Mouse (Mus musculus) midbrain, embryonic 16.5 days (tissue): ENCODE data around the gene Prim2. TPM values are rescaled to one million over a fixed set of nuclear protein-coding genes. Genes with fewer than 3 reads are reported as not detected.
"Not testable (repeated sequence)": the region's sequence is repeated elsewhere in the genome, so short reads cannot be mapped to it uniquely, and the experiment has no call there.

ENCODE experiments used
- ATAC-seq: fragments of 200-750 bp; cut with Nextera tagmentation; 2 replicates; pipeline ENCODE4 v1.8.0; 2017; ENCODE audit warnings: moderate TSS enrichment
- H3K27ac ChIP-seq: fragments of 300-500 bp; sonication (generic); 2 replicates; pipeline ENCODE4 v1.5.1; 2014; ENCODE audit warnings: mild to moderate bottlenecking, low read length, mixed read lengths
- H3K27me3 ChIP-seq: fragments of 300-500 bp; sonication (generic); 2 replicates; pipeline ENCODE4 v1.6.1; 2014; ENCODE audit warnings: low read depth, low read length, mixed read lengths; ENCODE audit not compliant: control insufficient read depth, insufficient read depth
- H3K36me3 ChIP-seq: fragments of 300-500 bp; sonication (generic); 2 replicates; pipeline ENCODE4 v1.6.1; 2014; ENCODE audit warnings: mild to moderate bottlenecking, low read length, moderate library complexity, mixed read lengths; ENCODE audit not compliant: control insufficient read depth, insufficient read depth
- H3K4me1 ChIP-seq: fragments of 300-500 bp; sonication (generic); 2 replicates; pipeline ENCODE4 v1.6.1; 2014; ENCODE audit warnings: mild to moderate bottlenecking, low read length, mixed read lengths; ENCODE audit not compliant: control insufficient read depth, insufficient read depth
- H3K4me2 ChIP-seq: fragments of 300-500 bp; sonication (generic); 2 replicates; pipeline ENCODE4 v1.6.1; 2014; ENCODE audit warnings: mild to moderate bottlenecking, low read length, mixed read lengths
- H3K4me3 ChIP-seq: fragments of 300-500 bp; sonication (generic); 2 replicates; pipeline ENCODE4 v1.5.1; 2014; ENCODE audit warnings: low read depth, mild to moderate bottlenecking, low read length, moderate library complexity, mixed read lengths
- H3K9ac ChIP-seq: fragments of 300-500 bp; sonication (generic); 2 replicates; pipeline ENCODE4 v1.6.1; 2014; ENCODE audit warnings: low read depth, low read length, mixed read lengths
- H3K9me3 ChIP-seq: fragments of 300-500 bp; sonication (generic); replicated peaks from 2 replicates; pipeline ENCODE4 v1.6.1; 2014; ENCODE audit warnings: mild to moderate bottlenecking, low read length, mixed read lengths; ENCODE audit not compliant: control insufficient read depth, poor library complexity, severe bottlenecking
- WGBS: fragments of 180-500 bp; shearing (Covaris S2); extraction: QIAGEN DNeasy Blood & Tissue Kit; methylation state at CpG from one replicate; pipeline ENCODE4 v1.1.7; 2014; 5-methylcytosine and 5-hydroxymethylcytosine counted together
- polyA plus RNA-seq: library from polyadenylated mRNA; unstranded; fragments of >200 nt; fragmentation: Nextera tagmentation; extraction: Ambion mirVana; gene quantifications from 2 replicates; pipeline ENCODE4 v1.2.1, GENCODE M21; 2015

The Prim2 gene
- polyA plus RNA-seq, 1 experiment from 2014 or later = 21.4 TPM

DNA sequence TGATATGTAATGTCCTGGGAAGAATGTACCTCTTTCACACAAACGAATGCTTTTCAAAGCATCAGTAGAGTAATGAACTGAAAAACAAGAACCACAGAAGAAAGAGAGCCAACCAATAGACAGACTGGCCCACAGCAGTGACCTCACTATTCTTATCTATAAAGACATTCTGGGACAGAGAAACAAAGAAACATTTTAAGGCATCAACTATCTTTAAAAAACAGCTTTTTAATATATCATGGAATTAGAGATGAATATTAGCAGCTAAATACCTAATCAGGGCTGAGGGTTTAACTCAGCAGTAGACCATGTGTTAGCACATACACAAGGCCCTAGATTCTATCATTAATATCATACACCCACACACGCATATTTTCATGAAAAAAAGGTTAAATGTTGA is 42.5 kb downstream of the Prim2 start:
- Histone ChIP-seq H3K27me3 (no peaks in the 10 kb centered on the region), H3K4me2 (no peak overlapping the region), H3K9ac (no peak overlapping the region), H3K4me3 (no peak overlapping the region), H3K9me3 (no peaks in the 10 kb centered on the region), H3K27ac (no peak overlapping the region), H3K36me3 (peaks cover 5% of the 10 kb centered on the region; the same call in 1 of the 2 replicates), H3K4me1 (no peaks in the 10 kb centered on the region)
- 89% methylated on average over 2 of the region's 2 CpGs for WGBS
- ATAC-seq = no peak

DNA sequence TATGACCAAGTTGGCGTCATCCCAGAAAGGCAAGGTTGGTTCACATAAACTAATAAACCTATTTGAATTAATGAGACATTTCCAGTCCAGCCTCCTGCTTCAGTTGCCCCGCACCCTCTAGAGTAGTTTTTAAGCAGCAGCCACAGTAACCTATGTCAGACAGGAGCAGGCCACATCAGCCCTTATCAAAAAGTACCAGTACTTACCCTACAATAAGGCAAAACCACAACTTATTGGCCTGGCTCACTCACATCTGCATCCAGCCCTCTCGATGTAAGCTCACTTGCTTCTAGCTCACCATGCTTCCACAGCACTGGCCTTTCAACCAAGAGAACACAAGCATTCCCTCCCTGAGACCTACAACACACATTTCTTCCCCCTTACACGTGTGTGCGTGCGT is 44.7 kb downstream of the Prim2 start:
- no peak overlapping the region for H3K4me3 ChIP-seq
- 97% methylated on average over 6 of the region's 6 CpGs for WGBS
- H3K27me3 ChIP-seq = no peaks in the 10 kb centered on the region
- H3K9ac ChIP-seq = no peak overlapping the region
- H3K4me1 ChIP-seq = no peaks in the 10 kb centered on the region
- no peak overlapping the region for H3K27ac ChIP-seq
- peaks cover 6% of the 10 kb centered on the region; the same call in 1 of the 2 replicates for H3K36me3 ChIP-seq
- no peak for ATAC-seq
- no peak overlapping the region for H3K4me2 ChIP-seq
- no peaks in the 10 kb centered on the region for H3K9me3 ChIP-seq

DNA sequence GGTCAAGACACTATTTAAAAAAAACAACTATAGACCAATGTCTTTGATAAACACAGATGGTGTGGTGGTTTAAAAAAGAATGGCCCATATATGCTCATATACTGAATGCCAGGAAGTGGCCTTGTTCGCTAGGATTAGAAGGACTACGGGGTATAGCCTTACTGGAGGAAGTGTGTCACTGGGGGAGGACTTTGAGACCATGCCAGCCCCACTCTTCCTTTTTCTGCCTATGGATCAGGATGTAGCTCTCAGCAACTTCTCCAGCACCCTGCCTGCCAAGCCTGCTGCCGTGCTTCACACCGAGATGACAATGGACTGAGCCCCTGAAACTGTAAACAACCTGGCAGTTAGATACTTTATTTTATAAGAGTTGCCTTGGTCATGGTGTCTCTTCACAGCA is 45.2 kb downstream of the Prim2 start:
- H3K27ac ChIP-seq = no peak overlapping the region
- H3K36me3 ChIP-seq = peaks cover 4% of the 10 kb centered on the region; the same call in 1 of the 2 replicates
- H3K27me3 ChIP-seq = no peaks in the 10 kb centered on the region
- H3K4me1 ChIP-seq = no peaks in the 10 kb centered on the region
- H3K4me3 ChIP-seq = no peak overlapping the region
- no peak overlapping the region for H3K9ac ChIP-seq
- ATAC-seq = no peak
- WGBS = 93% methylated on average over 4 of the region's 4 CpGs
- no peak overlapping the region for H3K4me2 ChIP-seq
- H3K9me3 ChIP-seq = no peaks in the 10 kb centered on the region

DNA sequence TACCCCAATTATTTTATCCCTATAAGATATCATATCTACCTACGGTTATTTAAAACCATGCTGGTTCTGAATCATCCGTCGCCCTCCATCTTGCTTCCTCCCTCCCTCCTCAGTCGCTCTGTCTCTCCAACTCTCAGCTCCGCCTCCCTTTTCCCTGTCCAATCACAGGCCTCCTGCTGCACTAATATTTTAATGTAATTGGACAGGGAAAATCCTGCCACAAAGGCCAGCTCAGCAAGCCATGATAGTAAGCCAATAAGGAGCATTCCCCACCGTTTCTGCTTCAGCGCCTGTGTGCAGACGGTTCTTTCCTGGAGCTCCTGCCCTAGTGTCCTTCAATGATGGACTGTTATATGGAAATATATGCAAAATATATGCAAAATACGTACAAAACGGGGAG is 47.8 kb downstream of the Prim2 start:
- Histone ChIP-seq H3K9me3 (no peaks in the 10 kb centered on the region), H3K27me3 (no peaks in the 10 kb centered on the region), H3K27ac (no peak overlapping the region), H3K9ac (no peak overlapping the region), H3K4me3 (no peak overlapping the region), H3K4me1 (no peaks in the 10 kb centered on the region), H3K4me2 (no peak overlapping the region), H3K36me3 (peaks cover 4% of the 10 kb centered on the region; the same call in 1 of the 2 replicates)
- no peak for ATAC-seq
- 86% methylated on average over 10 of the region's 10 CpGs for WGBS

- Histone ChIP-seq H3K4me1 (no peaks in the 10 kb centered on the region), H3K27me3 (no peaks in the 10 kb centered on the region), H3K4me3 (no peak overlapping the region), H3K9me3 (no peaks in the 10 kb centered on the region), H3K4me2 (no peak overlapping the region), H3K27ac (no peak overlapping the region), H3K9ac (no peak overlapping the region), H3K36me3 (peaks cover 4% of the 10 kb centered on the region; the same call in 1 of the 2 replicates)
- ATAC-seq = no peak
- WGBS = 94% methylated on average over 9 of the region's 9 CpGs
These were observed 49.4 kb downstream of the Prim2 start for GRCm38 (mm10) chr1:33620091-33620788.

DNA sequence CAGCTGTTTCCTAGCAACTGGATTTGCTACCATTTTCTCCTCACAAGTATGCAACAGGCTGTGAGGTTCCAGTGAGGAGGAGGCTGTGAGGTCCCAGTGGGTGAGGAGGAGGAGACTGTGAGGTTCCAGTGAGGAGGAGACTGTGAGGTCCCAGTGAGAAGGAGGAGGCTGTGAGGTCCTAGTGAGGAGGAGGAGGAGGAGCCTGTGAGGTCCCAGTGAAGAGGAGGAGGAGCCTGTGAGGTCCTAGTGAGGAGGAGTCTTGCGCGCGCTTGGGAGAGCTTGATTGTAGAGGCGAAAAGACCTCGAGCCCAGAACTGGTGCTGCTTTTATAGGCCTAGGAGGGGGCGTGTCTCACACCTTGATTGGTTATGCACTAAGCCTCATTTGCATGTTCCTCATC is 53.0 kb downstream of the Prim2 start:
- H3K36me3 ChIP-seq, ATAC-seq: not testable (repeated sequence)
- 85% methylated on average over 5 of the region's 6 CpGs for WGBS

GRCm38 (mm10) chr1:33612100-33612499 is 57.5 kb downstream of the Prim2 start:
- Histone ChIP-seq H3K4me1 (peaks cover 21% of the 10 kb centered on the region), H3K27ac (no peak overlapping the region), H3K4me3 (no peak overlapping the region), H3K27me3 (no peaks in the 10 kb centered on the region), H3K9ac (no peak overlapping the region), H3K9me3 (no peaks in the 10 kb centered on the region), H3K36me3 (no peaks in the 10 kb centered on the region), H3K4me2 (no peak overlapping the region)
- 82% methylated on average over 1 of the region's 1 CpGs for WGBS
- ATAC-seq = no peak

More for the DNA sequence above, 53.0 kb downstream of the Prim2 start:
- not testable (repeated sequence) for H3K27me3 ChIP-seq, H3K4me3 ChIP-seq, H3K4me2 ChIP-seq, H3K27ac ChIP-seq, H3K9ac ChIP-seq, H3K4me1 ChIP-seq, H3K9me3 ChIP-seq

DNA sequence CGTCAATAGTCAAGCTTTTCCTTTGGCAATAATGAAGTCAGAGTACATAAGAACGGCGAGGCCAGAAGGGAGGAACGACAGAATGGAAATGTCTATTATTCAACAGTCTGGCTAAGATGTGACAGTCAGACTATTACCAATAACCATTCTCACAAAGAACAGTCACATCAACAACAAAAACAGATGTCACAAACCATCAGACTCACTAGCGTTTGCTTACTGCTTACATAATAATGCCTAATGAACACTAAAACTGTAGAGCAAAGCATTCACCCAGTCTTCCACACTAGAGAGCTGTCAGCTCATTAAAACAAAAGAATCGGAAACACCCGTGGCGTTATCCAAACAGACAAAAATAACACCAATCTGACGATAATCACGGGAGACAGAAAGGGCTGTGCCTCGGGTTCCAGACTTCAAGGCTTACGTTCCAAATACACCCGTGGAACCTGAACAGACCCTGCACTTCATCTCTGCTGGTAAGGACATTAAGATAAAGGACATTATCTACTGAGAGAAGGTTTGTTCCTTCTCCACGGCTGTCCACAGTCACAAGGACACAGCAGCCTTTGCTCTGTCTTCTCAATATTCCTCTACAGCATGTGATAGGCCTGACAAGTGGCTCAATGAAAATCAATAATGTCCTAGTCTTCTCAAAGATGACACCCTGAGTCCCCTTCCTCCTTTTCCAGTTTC is 59.4 kb downstream of the Prim2 start:
- Histone ChIP-seq H3K9me3 (no peaks in the 10 kb centered on the region), H3K4me1 (peaks cover 21% of the 10 kb centered on the region), H3K9ac (no peak overlapping the region), H3K27ac (peak overlapping the region; percentile 67), H3K4me2 (no peak overlapping the region), H3K27me3 (no peaks in the 10 kb centered on the region), H3K36me3 (no peaks in the 10 kb centered on the region), H3K4me3 (no peak overlapping the region)
- 41% methylated on average over 14 of the region's 14 CpGs for WGBS
- ATAC-seq = peak; percentile 57

- Histone ChIP-seq H3K27ac (no peak overlapping the region), H3K4me2 (no peak overlapping the region), H3K9me3 (no peaks in the 10 kb centered on the region), H3K4me3 (no peak overlapping the region), H3K9ac (no peak overlapping the region), H3K4me1 (peaks cover 21% of the 10 kb centered on the region), H3K27me3 (no peaks in the 10 kb centered on the region), H3K36me3 (no peaks in the 10 kb centered on the region)
- ATAC-seq = 0 out of 2 replicates have a peak, but pooled peaks have one; percentile 47
- 35% methylated on average over 2 of the region's 2 CpGs for WGBS
These were observed 61.5 kb downstream of the Prim2 start for GRCm38 (mm10) chr1:33608133-33608532.
